Mouse (Mus musculus) heart, adult 18-20 months (tissue): Measurements from ENCODE around the gene Apex1. TPM values are rescaled to one million over a fixed set of nuclear protein-coding genes. Genes with fewer than 3 reads are reported as not detected.
"Not testable (repeated sequence)": the region's sequence is repeated elsewhere in the genome, so short reads cannot be mapped to it uniquely, and the experiment has no call there.

Source experiments
- DNase-seq, 2 experiments: peaks; one replicate each; pipeline ENCODE4 v3.0.0; 2021 to 2022; ENCODE audit warnings: mixed read lengths in 1 of 2
- total RNA-seq, 2 experiments: library from RNA; stranded (reverse); gene quantifications; 2 replicates each; pipeline ENCODE4 v1.2.3; 2021

Gene Apex1
- total RNA-seq, 2 experiments from 2014 or later: 27.0 to 31.7 TPM

GRCm38 (mm10) chr14:50925111-50925920 lies 548 bp downstream of the Apex1 start:
- no peak for DNase-seq

- no peak for DNase-seq
These were observed 2.6 kb downstream of the Apex1 start for GRCm38 (mm10) chr14:50927366-50927765.

- DNase-seq: peak in 1 of 2 experiments; percentile 29
These were observed 5.2 kb downstream of the Apex1 start for GRCm38 (mm10) chr14:50929951-50930350.

GRCm38 (mm10) chr14:50930377-50930753 lies 5.6 kb downstream of the Apex1 start:
- no peak for DNase-seq

DNA sequence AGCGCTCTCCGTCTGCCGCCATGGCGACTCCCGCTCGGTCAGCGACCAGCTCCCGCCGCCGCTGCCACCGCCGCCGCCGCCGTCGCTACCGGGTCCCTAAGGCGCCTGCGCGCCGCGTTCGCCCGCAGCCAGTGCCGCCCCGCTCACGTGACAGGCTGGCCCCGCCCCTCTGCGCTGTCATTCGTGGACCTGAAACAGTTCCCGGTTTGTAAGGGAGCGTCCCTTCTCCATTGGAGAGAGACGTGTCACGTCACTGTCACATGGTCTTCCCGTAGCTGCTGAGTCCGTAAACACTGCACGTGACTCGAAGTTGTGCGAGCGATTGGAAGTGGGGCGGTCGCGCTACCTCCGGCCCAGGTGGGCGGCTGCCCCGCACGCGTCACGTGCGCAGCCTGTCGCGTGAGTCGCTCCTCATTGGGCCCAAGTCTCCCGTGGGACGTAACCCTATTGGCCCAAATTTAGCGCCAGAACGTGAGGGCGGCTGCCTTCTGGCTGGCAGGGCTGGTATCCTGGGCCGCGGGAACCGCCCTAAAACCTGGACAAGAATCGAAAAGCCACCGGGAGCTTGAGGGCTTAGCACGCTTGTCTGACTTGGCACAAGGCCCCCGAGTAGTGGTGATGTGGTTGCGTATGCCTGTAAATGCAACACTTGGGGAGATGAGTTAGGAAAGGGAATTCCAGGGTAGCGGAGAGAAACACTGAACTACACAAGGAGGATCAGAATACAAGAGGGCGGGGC lies 6.2 kb downstream of the Apex1 start, which contains the start of the genes Pip4p1 and Pnp:
Pip4p1 (minus strand) TSS at position 103 of the 739 bp plus-strand sequence.
Pnp (plus strand) TSS at position 329 of the 739 bp plus-strand sequence.
- peak; percentile 99 to 100 for DNase-seq

GRCm38 (mm10) chr14:50931493-50932020 lies 6.8 kb downstream of the Apex1 start:
- DNase-seq: peak in 1 of 2 experiments; percentile 30

DNA sequence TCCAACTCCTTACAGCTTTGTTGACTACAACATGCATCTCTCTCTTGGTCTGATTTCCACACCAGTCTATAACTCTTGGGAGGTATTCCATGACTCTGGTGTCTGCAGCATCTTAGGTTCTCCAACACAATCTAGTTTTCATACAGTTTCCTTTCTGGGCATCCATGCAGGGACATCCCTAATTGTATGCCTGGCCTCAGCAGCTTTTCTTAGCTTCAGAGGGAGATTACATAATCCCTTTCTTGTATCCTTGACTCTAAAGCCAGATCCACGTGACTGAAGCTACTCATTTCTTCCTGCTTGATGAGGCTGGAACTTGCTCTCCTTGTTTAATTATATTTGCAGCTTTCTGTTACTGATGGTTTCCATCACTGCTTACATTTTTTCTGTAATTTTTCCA lies 11.9 kb downstream of the Apex1 start:
- no peak for DNase-seq

DNA sequence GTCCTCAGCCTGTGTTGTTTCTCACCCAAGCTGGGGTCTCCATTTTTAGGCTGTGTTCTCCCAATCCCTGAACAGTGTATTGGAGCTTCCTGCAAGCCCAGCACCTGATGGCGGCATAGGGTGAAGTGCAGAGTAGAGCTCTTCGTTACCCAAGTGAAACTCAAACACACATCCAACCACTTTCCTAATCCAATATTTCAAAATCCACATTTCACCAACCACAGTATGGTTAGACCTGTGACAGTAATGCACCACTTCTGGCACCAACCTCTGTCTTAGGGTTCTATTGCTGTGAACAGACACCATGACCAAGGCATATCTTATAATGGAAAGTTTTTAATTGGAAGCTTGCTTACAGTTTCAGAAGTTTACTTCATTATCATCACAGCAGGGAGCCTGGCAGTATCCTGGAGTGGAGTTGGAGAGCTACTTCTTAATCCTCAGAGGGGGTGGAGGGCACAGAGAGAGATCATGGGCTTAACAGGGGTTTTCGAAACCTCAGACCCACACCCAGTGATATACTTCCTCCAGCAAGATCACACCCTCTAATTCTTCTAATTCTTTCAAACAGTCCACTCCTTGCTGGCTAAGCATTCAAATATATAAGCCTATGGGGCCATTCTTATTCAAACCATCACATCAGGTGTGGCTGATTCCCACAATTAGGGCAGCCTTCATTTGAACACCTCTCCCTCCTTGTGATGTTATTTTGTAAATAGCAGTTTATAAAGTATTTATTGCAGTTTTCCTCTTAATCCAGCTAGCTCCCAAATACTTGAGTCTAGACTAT lies 13.5 kb downstream of the Apex1 start:
- DNase-seq: no peak

GRCm38 (mm10) chr14:50938940-50939339 lies 14.2 kb downstream of the Apex1 start:
- no peak for DNase-seq

DNA sequence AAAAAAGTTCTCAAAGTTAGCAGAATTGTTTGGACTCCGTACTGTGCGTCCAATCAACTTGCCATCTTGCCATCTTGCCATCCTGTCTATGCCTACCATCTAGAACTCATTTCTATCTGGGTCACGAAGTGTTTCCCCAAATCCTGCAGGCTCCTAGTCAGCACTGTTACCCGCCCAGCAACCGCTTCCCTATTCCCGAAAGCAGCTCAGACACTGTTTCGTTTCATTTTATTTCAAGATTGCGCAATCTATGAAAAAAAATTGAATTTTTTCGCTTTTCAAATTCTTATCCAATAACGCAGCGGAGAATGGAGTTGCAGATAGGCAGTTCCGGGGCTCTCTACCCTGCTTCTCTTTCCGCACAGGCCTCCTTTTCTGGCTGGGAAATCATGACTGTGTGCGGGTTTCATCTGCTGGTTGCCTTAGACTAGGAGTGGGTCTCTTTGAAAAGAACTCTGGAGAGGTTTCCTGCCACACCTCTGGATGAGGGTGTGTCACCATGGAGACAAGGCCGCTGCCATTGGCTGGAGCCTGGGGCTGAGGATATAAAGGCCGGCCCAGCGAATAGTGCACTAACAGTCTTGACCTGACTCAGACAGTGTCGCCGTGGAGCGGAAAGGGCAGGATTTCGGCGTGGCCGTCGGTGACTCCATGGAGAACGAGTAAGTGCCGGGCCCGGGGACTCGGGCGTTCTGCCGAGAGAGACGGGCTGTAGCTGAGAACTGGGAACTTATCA lies 19.3 kb downstream of the Apex1 start, which contains the start of gene Gm49342:
Gm49342 (plus strand) TSS at position 586 of the 736 bp plus-strand sequence.
- peak; percentile 98 for DNase-seq

DNA sequence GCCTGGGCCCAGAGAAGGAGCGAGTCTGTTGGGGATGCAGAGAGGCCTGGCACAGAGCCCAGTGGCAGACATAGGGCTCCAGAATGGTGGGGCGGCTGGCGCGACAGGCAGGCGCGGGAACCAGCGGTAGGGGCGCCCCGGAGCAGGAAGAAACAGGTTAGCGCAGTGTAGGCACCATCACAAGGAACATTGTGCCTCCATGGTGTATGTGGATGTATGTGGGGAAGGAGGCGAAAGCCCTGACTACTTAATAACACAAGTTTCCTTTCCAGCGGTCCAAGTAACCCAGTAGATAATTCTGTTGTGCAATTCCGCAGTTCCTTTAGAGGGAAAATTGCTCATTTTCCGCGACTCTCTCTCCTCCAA lies 19.9 kb downstream of the Apex1 start:
- DNase-seq: not testable (repeated sequence)

GRCm38 (mm10) chr14:50945081-50945480 lies 20.3 kb downstream of the Apex1 start:
- not testable (repeated sequence) for DNase-seq

DNA sequence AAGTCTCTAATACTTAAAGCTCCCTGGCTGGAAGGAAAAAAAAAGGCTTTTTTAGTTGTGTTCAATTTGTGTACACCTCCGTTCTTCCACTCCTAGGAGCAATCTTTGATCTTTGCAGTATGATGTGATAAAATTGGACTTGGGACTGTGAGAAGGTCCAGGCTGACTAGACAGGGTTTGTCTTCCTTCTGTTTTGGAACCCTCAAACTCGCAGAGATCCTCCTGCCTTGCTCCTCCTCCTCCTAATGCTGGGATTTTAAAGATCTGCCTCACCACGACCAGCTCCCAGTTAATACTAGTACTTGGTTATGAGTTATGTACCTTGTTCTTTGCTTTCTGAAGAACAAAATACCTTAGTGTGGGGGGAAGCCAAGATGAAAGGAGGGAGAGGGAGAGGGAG lies 20.8 kb downstream of the Apex1 start:
- not testable (repeated sequence) for DNase-seq

- peak; percentile 51 to 55 for DNase-seq
These were observed 30.7 kb downstream of the Apex1 start for GRCm38 (mm10) chr14:50955487-50955886.

GRCm38 (mm10) chr14:50955942-50956508 lies 31.3 kb downstream of the Apex1 start, which contains the start of gene Pnp2:
Gene Pnp2, plus strand, starts transcription at chr14:50955992.
- peak; percentile 65 to 79 for DNase-seq

DNA sequence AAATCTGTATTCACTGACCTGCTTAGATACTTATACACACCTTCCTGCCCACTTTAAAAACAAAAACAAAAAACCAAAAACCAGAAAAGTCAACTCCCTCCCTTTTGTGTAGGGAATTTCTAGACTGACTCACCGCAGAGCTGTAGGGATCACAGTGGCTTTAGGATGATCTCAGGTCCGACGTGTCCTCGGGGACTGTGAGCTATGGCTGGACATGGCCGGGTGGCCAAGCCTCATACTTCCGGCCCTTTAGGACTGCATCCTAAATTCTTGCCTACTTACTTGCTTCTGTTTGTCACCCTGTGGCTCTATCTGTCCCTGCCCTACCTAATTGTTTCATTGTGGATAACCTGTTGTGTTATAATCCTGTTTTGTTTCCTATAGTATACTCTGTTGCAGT lies 32.0 kb downstream of the Apex1 start:
- not testable (repeated sequence) for DNase-seq

DNA sequence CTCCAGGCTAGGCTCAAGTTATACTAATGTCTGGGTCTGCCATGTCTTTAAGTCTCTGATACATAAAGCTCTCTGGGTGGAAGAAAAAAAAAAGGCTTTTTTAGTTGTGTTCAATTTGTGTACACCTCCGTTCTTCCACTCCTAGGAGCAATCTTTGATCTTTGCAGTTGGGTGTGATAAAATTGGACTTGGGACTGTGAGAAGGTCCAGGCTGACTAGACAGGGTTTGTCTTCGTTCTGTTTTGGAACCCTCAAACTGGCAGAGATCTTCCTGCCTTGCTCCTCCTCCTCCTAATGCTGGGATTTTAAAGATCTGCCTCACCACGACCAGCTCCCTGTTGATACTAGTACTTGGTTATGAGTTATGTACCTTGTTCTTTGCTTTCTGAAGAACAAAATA lies 32.4 kb downstream of the Apex1 start:
- not testable (repeated sequence) for DNase-seq

GRCm38 (mm10) chr14:50958289-50958995 lies 33.7 kb downstream of the Apex1 start:
- DNase-seq: not testable (repeated sequence)

DNA sequence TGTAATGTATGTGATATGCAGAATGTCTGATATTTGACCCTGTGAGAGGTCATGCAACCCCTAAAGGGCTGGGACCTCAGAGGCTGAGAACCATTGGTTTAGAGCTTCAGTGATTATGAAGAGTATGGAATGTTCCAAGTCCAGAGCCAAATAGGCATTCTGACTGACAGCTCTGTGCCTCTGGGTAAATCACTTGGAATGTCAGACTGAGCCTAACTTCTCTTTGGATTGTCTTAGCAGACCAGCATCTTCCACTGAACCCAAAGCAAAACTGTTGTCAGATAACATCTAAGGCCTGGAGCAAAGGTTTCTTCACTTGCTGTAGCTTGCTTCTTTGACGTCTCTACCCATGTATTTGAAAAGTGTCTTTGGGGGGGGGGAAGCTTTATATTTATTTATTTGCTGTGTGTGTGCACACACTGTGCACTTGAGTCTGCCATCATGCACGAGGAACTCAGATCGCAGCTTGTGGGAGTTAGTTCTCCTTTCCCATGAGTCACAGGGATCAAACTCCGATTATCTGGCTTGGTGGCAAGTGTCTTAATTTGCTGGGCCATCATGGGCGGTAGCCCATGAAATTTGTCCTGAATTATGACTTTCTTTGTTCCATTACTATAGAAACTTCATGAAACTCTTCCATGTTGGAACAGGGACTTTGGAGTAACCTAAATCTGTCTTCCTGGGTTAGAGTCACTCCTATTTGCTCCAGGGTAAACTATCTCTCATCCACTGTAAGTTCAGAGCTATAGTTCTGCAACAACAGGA lies 43.6 kb downstream of the Apex1 start:
- no peak for DNase-seq
